In genomic region chr4:13240645-13241044, GRCm38 (mm10) we compare ENCODE assay signal across 8 mouse cellular contexts.
DNase-seq lines count a peak whose midpoint lies in the region; ATAC-seq lines count a peak whose summit lies in the region.

No protein-coding gene starts in this region.

- H3K27me3 ChIP-seq in heart, embryonic 11.5 days (ENCODE audit: control insufficient read depth, insufficient read depth, low read length) = no peaks in the 10 kb centered on the region
- no peaks in the 10 kb centered on the region for H3K27me3 ChIP-seq in stomach, embryonic 15.5 days (replicated peaks)

- no peak for ATAC-seq in heart, embryonic 11.5 days (replicated peaks; ENCODE audit: insufficient number of reproducible peaks, low FRiP score, low TSS enrichment)
- ATAC-seq in stomach, embryonic 15.5 days (ENCODE audit: insufficient read depth, low FRiP score, low read depth) = no peak
- ATAC-seq in activated CD4-positive, CD25-positive, alpha-beta regulatory T cell, adult 4 months = no peak

- H3K4me2 ChIP-seq in heart, embryonic 11.5 days = peak overlapping the region; percentile 0; the same call in 1 of the 2 replicates
- peak overlapping the region; percentile 42 for H3K4me2 ChIP-seq in stomach, embryonic 15.5 days

- no peaks in the 10 kb centered on the region for H3K36me3 ChIP-seq in heart, embryonic 11.5 days (ENCODE audit: control insufficient read depth, insufficient read depth, low read length)
- no peaks in the 10 kb centered on the region for H3K36me3 ChIP-seq in stomach, embryonic 15.5 days

- no peak overlapping the region for H3K4me3 ChIP-seq in heart, embryonic 11.5 days (ENCODE audit: low read depth, low read length)
- H3K4me3 ChIP-seq in stomach, embryonic 15.5 days (replicated peaks) = 0 out of 2 replicates have a peak overlapping the region, but pooled peaks have one; percentile 10

- peak overlapping the region; percentile 79 for H3K27ac ChIP-seq in heart, embryonic 11.5 days (ENCODE audit: low read depth, low read length)
- peak overlapping the region; percentile 82 for H3K27ac ChIP-seq in stomach, embryonic 15.5 days

- DNase-seq in urinary bladder, postnatal 25 days (ENCODE audit: low spot score) = peak; percentile 15
- no peak for DNase-seq in urinary bladder, postnatal 10 days (ENCODE audit: low spot score)
- peak; percentile 40 for DNase-seq in kidney, postnatal 14 days
- no peak for DNase-seq in ovary, postnatal 14 days (ENCODE audit: low spot score)
- DNase-seq in MN1 (ENCODE audit: low spot score) = no peak

- 46% methylated on average over 9 of the region's 9 CpGs for WGBS in heart, embryonic 11.5 days (ENCODE audit: insufficient replicate concordance)
- WGBS in stomach, embryonic 15.5 days = 27% methylated on average over 9 of the region's 9 CpGs

- H3K9ac ChIP-seq in heart, embryonic 11.5 days (ENCODE audit: low read depth, low read length) = no peak overlapping the region
- no peak overlapping the region for H3K9ac ChIP-seq in stomach, embryonic 15.5 days

- H3K4me1 ChIP-seq in heart, embryonic 11.5 days (ENCODE audit: control insufficient read depth, insufficient read depth, low read length) = peaks cover 20% of the 10 kb centered on the region
- H3K4me1 ChIP-seq in stomach, embryonic 15.5 days = 0 out of 2 replicates have a peak, but pooled peaks cover 2% of the 10 kb centered on the region

- H3K9me3 ChIP-seq in heart, embryonic 11.5 days (replicated peaks; ENCODE audit: control insufficient read depth, low read length) = no peaks in the 10 kb centered on the region
- H3K9me3 ChIP-seq in stomach, embryonic 15.5 days = no peaks in the 10 kb centered on the region

Comparison
In these comparisons a context has a peak if more than half of its experiments do, and no peak if none do; other contexts are left out.
1. DNase-seq: peak in urinary bladder, postnatal 25 days (single experiment) and kidney, postnatal 14 days (single experiment); none in urinary bladder, postnatal 10 days (single experiment), ovary, postnatal 14 days (single experiment) and MN1 (single experiment).